Mouse (Mus musculus): ENCODE measurements around the gene Tpsab1.

The Tpsab1 gene

DNA sequence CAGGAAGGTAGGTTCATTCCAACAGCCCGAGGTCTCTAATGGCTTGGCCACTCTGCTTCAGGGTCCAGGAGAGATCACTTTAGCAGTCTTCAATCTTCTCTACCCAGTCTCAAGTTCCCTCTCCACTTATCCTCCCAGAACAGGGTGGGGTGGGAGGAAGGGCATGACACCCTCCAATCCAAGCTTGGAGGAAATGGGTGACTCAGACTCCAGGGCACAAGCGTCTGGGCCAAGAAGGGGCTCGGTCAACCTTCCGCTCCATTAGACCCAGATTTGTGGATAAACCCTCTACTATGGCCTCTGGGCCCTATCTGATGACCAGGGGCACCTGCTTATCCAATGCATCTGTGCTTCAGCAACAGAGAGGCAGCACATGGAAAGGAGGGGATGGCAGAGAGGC is at the start of gene Tpsab1:
Tpsab1 (minus strand) TSS at position 101 of the 400 bp plus-strand sequence.
- DNase-seq: no peak

GRCm38 (mm10) chr17:25394526-25394925 is 49.2 kb upstream of the Tpsab1 start:
- no peak for DNase-seq

DNA sequence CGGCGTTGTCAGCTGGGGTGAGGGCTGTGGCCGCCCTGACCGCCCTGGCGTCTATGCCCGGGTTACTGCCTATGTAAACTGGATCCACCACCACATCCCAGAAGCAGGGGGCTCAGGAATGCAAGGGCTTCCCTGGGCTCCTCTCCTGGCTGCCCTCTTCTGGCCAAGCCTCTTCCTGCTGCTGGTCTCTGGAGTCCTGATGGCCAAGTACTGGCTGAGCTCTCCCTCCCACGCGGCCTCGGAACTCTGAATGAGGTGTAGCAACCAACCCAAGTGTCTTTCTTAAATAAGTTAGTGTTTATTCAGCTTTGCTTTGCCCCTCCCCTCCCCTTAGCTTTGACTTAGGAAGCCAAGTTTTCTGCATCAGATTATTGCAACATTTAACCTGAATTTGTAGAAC is 28.6 kb upstream of the Tpsab1 start:
- peak; percentile 44 for DNase-seq

DNA sequence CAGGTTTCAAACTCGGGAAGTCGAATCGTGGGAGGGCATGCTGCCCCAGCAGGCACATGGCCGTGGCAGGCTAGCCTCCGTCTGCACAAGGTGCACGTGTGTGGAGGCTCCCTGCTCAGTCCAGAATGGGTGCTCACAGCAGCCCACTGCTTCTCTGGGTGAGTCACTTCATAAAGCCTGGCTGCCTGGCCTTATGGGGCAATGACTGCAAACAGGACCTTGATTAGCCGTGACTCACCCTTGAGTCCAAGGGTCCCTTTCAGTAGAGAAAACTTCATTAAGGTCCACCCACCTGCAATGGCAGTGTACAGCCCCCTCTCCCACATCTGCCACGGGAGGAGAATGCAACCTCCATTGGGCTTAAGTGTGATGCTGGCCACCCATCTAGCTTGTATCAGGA is 27.1 kb upstream of the Tpsab1 start:
- DNase-seq: no peak

GRCm38 (mm10) chr17:25368973-25369372 is 23.6 kb upstream of the Tpsab1 start, which contains the start of gene Tpsg1:
Gene Tpsg1, plus strand, starts transcription at chr17:25369273.
- DNase-seq: no peak

GRCm38 (mm10) chr17:25366005-25366404 is 20.6 kb upstream of the Tpsab1 start, which contains the start of gene Tpsb2:
Gene Tpsb2, plus strand, starts transcription at chr17:25366305.
- DNase-seq: no peak

GRCm38 (mm10) chr17:25363726-25364125 is 18.4 kb upstream of the Tpsab1 start:
- DNase-seq: peak; percentile 62

DNA sequence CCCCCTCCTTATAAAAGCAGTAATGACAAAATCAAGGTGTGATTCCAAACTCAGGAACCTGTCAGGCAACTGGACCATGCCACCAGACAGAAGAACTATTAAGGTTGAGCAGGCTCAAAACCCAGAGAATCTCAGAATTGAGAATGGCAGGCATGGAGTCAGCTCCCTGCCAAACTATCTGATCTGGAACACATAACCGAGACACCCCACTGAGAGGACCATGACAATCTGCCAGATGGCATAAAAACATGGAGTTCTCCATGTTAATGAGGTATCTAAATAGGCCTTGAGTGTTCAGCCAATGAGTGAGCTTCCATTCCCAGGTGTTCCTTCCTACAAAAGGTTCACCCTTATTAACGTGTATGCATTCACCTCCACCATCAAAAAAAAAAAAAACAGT is 15.9 kb upstream of the Tpsab1 start:
- DNase-seq: no peak

GRCm38 (mm10) chr17:25341490-25341889 is 3.9 kb downstream of the Tpsab1 start:
- no peak for DNase-seq

DNA sequence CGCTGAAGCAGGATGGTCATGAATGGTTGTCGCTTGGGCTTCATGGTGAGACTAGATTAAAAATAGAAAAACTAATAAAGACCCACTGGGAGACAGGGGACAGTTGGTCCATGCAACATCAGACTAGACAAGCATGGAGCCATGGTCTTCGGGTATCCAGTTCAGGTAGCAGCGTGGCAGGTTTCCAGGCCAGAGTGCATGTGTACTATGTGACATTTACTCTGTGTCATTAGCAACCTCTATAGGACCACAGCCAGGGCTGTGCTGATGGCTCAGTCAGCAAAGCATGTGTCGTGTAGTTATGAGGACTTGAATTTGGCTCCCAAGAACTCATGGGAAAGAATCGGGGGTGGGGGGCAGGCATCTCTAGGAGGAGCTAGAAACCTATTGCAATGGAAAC is 5.4 kb downstream of the Tpsab1 start:
- DNase-seq: no peak

DNA sequence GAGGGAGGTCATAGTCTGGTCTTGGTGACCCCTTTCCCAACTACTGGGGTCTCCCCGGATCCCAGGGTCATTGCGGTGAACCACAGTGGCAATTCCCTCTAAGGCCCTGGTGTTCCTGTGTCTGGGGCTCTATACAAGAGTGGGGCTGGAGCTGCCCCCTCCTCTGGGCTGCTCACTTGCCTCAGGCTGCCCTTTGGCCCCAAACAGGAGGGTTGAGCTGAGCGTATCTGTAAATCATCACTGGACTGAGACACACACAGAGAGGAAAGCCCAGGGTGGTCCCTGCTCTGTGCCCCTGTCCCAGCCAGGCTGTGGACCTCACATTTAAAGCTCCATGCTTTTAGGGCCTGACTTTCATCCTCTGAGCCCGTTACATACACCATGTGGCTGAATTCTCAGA is 7.1 kb downstream of the Tpsab1 start:
- no peak for DNase-seq

DNA sequence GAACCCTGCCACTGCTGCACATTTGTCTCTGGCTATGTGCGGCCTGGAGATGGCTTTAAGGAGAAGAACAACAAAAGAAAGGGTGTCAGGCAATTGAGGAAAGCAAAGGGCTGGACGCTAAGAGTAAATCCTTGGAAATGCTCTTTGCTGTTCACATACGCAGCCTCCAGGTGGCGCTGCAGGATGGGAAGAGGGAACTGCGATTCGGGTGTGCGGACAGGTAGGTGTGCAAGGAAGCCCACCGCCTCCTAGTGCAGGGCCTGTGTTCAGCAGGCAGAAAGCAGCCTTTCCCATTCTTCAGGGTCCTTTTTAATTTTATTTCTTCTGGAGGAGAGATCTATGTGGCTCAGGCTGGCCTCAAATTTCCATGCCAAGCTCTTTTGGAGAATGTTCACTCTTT is 11.4 kb downstream of the Tpsab1 start:
- DNase-seq: peak; percentile 75

DNA sequence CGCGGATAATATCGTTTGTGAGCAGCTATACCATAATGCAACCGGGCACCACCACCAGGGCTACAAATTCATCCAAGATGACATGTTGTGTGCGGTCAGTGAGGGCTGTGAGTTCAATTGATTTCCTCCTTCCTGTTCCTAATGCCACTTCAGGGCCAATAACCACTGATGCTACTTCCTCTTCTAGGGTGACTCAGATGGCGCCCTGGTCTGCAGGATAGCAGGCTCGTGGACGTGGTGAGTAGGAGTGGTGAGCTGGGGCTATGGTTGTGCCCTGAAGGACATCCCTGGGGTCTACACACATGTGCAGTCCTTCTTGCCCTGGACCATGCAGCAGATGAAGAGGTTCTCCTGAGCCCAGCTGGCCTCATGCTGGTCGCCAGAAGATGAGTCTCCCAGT is 13.0 kb downstream of the Tpsab1 start:
- no peak for DNase-seq

DNA sequence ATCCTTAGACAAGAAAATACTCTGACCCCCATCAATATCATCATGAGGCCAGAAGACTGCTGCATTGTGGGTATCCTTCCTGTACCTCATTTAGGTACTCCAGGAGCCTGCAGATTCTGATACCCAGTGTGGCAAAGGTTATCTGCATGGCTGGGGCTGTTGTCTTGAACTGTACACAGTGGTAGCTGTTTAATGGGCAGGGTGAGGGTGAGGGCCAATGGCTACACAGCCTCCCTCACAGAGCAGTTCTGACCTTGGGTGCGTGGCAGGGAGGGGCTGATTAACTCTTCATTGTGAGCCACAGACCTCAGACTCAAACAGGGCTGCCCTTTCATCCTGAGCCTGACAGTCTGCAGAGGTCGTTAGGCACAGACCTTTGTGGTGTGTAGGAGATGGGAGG is 22.4 kb downstream of the Tpsab1 start:
- DNase-seq: no peak

DNA sequence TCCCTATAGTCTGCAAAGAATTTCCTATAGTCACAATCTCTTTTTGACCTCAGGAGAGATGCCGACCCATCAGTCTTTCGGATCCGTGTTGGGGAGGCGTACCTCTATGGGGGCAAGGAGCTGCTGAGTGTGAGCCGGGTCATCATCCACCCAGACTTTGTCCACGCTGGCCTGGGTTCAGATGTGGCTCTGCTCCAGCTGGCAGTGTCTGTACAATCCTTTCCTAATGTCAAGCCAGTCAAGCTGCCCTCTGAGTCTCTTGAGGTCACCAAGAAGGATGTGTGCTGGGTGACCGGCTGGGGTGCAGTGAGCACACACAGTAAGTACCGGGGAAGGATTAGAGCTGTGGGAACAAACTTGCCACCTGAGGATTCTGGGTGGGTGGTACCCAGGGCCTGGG is 24.5 kb downstream of the Tpsab1 start:
- DNase-seq: no peak

DNA sequence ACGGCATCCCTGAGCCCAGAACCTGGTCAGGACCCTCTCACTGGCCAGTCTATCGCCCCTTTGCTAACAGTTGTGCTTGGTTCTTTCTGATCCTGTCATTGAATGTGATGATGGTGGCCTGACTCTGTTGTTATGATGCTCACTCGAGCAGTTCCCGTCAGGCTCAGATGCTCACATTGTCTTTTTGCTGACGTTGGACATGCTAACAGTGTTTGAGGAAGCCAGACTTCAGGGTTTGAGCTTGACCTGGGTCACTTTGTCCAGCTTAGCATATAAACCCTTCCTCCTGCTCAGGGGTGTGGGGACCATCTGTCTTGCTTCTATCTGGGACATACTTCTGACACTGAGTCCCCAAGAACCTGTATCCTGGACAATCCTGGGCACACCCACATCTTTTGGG is 27.0 kb downstream of the Tpsab1 start, which contains the start of gene Prss29:
Prss29 (plus strand) TSS at position 301 of the 400 bp plus-strand sequence.
- no peak for DNase-seq

GRCm38 (mm10) chr17:25308346-25308745 is 37.0 kb downstream of the Tpsab1 start, which contains the start of gene Prss28:
Gene Prss28, plus strand, starts transcription at chr17:25308646.
- no peak for DNase-seq

DNA sequence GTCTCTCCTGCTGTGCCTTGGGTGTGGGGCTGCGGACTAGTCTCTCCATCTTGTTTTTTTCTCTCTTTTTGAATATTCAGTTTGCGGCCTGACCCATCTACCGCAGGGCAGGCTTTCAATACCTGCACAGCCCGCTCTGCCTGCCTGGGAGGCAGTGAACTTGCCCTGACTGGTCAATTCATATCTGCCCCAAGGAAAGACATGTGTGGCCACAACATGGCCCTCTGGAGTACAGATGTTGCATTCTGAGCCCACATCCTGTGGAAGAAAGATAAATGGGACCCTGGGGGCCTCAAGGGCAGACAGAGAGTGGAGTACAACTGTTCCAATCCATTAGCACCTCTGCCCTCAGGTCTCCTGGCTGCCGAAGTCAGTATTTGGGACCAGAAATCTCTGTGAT is 47.3 kb downstream of the Tpsab1 start, which contains the start of gene Prss34:
Prss34 (plus strand) TSS at position 301 of the 400 bp plus-strand sequence.
- DNase-seq: no peak

DNA sequence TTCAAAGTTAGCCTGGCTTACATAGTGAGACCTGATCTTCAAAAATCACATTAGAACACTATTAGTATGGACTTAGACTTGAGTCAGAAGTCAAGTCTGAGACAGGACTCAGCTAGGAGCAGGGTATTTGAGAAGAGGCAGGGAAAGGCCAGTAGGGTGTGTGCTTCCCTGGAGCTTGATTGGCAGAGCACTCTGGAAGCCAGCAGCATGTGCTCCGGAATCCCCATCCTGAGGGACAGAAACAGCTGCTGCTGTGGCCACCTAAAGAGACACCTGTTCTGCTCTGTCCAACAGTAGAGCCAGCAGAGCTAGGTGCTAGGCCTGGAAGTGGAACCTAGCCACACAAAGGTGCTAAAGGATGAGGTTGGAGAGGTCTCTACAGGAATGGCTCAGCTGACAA is 51.3 kb downstream of the Tpsab1 start:
- no peak for DNase-seq

DNA sequence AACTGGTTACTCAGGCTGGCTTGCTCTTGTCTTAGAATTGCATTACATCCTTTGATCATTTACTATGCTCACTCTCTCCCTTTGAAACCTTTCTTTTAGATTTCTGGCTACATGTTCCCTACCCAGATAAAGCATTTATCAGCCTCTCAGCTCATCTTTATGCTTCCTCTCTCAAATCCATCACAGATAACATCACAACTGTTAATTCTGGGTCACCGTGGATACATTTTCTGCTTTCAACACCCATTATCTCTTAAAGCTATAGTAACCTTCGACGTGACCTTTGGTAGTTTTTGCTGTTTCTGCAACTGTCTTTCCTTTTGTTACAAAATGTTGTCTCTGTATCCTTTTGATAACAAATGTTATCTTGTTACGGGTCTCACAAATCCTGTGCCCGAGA is 51.9 kb downstream of the Tpsab1 start:
- DNase-seq: no peak

Data from right cerebral cortex, postnatal 14 days (tissue).